Mouse (Mus musculus) kidney, adult 2 months (tissue): ENCODE measurements at regions not wholly inside any gene's neighbourhood (a gene's known extent, or its start where the extent isn't known, plus 50 kb on each side); places are given as distances from the start of the nearest gene placed in this dataset.

ENCODE experiments used
- CTCF ChIP-seq: fragments of 200-500 bp; conservative IDR thresholded peaks from 2 replicates; pipeline ENCODE4 v1.5.1; 2011; ENCODE audit warnings: low read depth, mild to moderate bottlenecking, control low read depth, low read length, moderate library complexity, mixed read lengths; ENCODE audit not compliant: insufficient read depth, insufficient read length
- POLR2A ChIP-seq: fragments of 200-500 bp; IDR thresholded peaks from one replicate; pipeline ENCODE4 v1.6.1; 2011; ENCODE audit warnings: low read depth, low read length, control low read depth

DNA sequence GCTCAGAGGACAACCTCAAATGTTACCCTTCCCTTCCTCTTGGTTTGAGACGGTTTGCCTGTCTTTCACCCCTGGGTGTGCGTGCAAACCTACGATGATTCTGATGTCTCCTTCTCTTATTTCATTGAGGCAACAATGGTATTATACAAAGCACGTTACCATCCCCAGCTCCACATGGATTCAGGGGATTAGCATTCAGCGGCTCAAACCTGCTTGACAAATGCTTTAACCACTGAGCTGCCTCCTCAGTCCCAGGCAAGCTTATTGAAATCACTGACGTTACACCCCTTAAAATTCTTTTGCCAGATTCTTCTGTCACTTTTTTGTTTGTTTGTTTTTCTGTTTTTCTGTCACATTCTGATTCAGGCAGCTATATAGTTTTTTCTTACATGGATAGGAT lies 612.4 kb upstream of the A1bg start:
- TF ChIP-seq CTCF: no peak
- no peak for TF ChIP-seq POLR2A
